Mouse (Mus musculus) thymus, adult 2 months (tissue): ENCODE measurements around the gene Slc27a3.

Experiments
- CTCF ChIP-seq: fragments of 200-500 bp; IDR thresholded peaks from 2 replicates; pipeline ENCODE4 v1.5.1; 2012; ENCODE audit warnings: mild to moderate bottlenecking, control low read depth, low read length, moderate library complexity, borderline replicate concordance; ENCODE audit not compliant: control insufficient read depth, poor library complexity, insufficient read depth; ENCODE audit errors: extremely low read depth
- POLR2A ChIP-seq: fragments of 200-500 bp; IDR thresholded peaks from 2 replicates; pipeline ENCODE4 v1.6.1; 2012; ENCODE audit warnings: mild to moderate bottlenecking, low read length, control low read depth, moderate library complexity; ENCODE audit not compliant: control insufficient read depth, poor library complexity, insufficient read depth; ENCODE audit errors: extremely low read depth

- TF ChIP-seq POLR2A (no peak), CTCF (no peak)
Measured at GRCm38 (mm10) chr3:90340177-90340576, 49.6 kb downstream of the Slc27a3 start.
